Mouse (Mus musculus): Measurements from ENCODE around the gene Spryd3. TPM values are rescaled to one million over a fixed set of nuclear protein-coding genes. Genes with fewer than 3 reads are reported as not detected.

Gene Spryd3
- 12.0 and 12.1 TPM in 2 replicates for polyA plus RNA-seq (2014; fragmentation: Nextera tagmentation; extraction: Ambion mirVana)

DNA sequence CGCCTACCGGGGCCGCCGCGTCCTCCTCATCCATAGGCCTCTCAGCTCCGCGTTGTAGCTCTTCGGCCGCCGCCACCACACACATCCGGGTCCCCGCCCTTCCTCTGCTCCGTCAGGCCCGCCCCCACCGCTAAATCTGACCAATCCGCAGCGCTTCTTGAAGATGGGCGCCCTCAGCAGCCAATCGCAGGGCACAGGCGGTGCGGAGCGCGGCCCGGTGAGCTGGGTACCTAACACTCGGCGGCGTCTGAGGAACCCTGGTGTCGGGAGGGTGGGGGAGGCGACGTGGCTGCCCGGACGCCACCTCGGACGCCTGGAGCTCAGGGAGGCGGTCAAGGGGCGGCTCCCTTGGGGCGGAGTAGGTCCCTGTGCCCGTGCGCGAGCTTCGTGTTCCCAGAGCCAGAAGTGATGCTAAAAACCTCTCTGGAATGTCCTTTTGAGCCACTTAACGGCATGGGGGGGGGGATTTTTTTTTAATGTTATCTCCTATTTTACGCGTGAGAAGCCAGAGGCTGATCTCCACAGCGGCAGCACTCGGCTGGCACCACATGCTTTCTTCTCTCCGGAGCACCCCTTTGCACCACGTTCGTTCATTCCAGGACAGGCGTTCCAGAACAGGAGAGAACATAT lies at the start of gene Spryd3:
TSS of gene Spryd3 (minus strand) at position 106 of the 630 bp plus-strand sequence.
- ATAC-seq (replicated peaks; ENCODE audit: low FRiP score) = peak; percentile 99
- no peaks in the 10 kb centered on the region for H3K27me3 ChIP-seq (ENCODE audit: control insufficient read depth, insufficient read depth, low read length)
- peak within 1 kb of the TSS; percentile 46; the same call in 1 of the 2 replicates for H3K27ac ChIP-seq (ENCODE audit: low read depth, low read length)
- no peaks in the 10 kb centered on the region for H3K36me3 ChIP-seq (ENCODE audit: control insufficient read depth, insufficient read depth, low read length)
- WGBS = under 1% methylated on average over 50 of the region's 50 CpGs
- peak; percentile 99 for DNase-seq (ENCODE audit: low spot score)
- H3K9ac ChIP-seq (ENCODE audit: low read length) = peak within 1 kb of the TSS; percentile 89
- peaks cover 5% of the 10 kb centered on the region; the same call in 1 of the 2 replicates for H3K4me1 ChIP-seq (replicated peaks; ENCODE audit: control insufficient read depth, insufficient read depth, low read length)
- H3K9me3 ChIP-seq (ENCODE audit: control insufficient read depth, low read length) = no peaks in the 10 kb centered on the region
- peak within 1 kb of the TSS; percentile 87 for H3K4me3 ChIP-seq (ENCODE audit: low read depth, low read length)
- peak within 1 kb of the TSS; percentile 75 for H3K4me2 ChIP-seq (ENCODE audit: low read depth, low read length, severe bottlenecking)

DNA sequence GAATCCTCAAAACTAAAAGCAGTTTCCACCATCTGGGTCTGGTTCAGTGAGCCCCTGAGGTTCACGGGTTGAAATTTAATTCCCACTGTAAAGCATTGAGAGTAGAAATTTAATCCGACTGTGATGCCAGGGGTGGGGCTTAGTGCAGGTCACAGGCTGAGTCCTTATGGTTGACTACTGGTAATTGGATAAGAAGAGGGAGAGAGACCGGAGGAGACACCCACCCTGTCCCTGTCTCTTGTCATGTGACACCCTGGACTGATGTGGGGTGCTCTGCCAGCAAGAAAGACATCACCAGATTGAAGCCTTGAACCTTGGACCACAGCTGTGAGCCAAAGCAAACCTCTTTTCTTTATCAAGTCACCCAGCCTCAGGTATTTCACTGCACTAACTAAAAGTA lies 47.0 kb upstream of the Spryd3 start:
- Histone ChIP-seq H3K9ac (ENCODE audit: low read length) (no peak overlapping the region), H3K36me3 (ENCODE audit: control insufficient read depth, insufficient read depth, low read length) (no peaks in the 10 kb centered on the region), H3K4me1 (replicated peaks; ENCODE audit: control insufficient read depth, insufficient read depth, low read length) (no peaks in the 10 kb centered on the region), H3K27me3 (ENCODE audit: control insufficient read depth, insufficient read depth, low read length) (no peaks in the 10 kb centered on the region), H3K27ac (ENCODE audit: low read depth, low read length) (no peak overlapping the region), H3K9me3 (ENCODE audit: control insufficient read depth, low read length) (no peaks in the 10 kb centered on the region), H3K4me3 (ENCODE audit: low read depth, low read length) (no peak overlapping the region), H3K4me2 (ENCODE audit: low read depth, low read length, severe bottlenecking) (no peak overlapping the region)
- WGBS = 87% methylated on average over 3 of the region's 3 CpGs
- no peak for DNase-seq (ENCODE audit: low spot score)
- ATAC-seq (replicated peaks; ENCODE audit: low FRiP score) = no peak

DNA sequence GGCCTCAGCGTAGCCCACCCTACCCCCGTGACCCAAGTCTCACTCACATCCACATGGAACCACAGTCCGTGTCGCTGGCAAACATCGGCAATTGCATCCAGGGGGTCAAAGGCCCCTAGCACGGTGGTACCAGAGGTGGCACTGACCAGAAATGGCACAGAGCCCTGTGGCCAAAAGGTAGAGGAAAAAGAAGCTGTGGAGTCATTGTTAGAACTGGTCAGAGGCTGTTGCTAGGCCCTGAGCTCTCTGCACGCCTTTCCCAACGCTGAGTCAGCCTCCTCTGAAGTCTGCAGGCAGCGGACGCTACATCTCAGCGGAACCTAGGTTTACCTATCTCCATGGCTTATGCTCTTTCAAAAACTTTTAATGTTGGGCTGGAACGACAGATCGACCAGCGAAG lies 43.9 kb upstream of the Spryd3 start:
- DNase-seq (ENCODE audit: low spot score) = no peak
- WGBS = 92% methylated on average over 14 of the region's 14 CpGs
- Histone ChIP-seq H3K9ac (ENCODE audit: low read length) (no peak overlapping the region), H3K4me2 (ENCODE audit: low read depth, low read length, severe bottlenecking) (no peak overlapping the region), H3K4me1 (replicated peaks; ENCODE audit: control insufficient read depth, insufficient read depth, low read length) (no peaks in the 10 kb centered on the region), H3K36me3 (ENCODE audit: control insufficient read depth, insufficient read depth, low read length) (no peaks in the 10 kb centered on the region), H3K27me3 (ENCODE audit: control insufficient read depth, insufficient read depth, low read length) (no peaks in the 10 kb centered on the region), H3K4me3 (ENCODE audit: low read depth, low read length) (no peak overlapping the region), H3K27ac (ENCODE audit: low read depth, low read length) (no peak overlapping the region), H3K9me3 (ENCODE audit: control insufficient read depth, low read length) (no peaks in the 10 kb centered on the region)
- ATAC-seq (replicated peaks; ENCODE audit: low FRiP score) = no peak

DNA sequence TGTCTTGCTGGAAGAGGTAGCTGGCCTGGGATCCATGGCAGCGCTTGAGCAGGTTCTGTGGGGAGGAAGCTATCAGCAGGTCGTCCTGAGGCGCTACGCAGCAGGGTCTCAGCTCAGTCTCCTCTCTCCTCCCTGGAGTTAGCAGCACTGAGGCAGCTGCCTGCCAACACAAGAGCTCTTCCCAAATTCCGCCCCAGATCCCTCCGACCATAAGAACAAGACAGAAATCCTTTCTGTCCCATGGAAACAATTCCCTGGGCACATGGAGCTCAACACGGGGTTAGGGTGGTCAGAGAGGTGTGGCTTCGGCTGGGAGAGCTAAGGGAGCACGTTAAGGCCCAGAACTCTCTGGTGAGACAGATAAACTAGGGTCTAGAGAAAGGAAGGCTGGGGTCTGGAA lies 43.1 kb upstream of the Spryd3 start:
- DNase-seq (ENCODE audit: low spot score) (no peak), ATAC-seq (replicated peaks; ENCODE audit: low FRiP score) (no peak)
- Histone ChIP-seq H3K9ac (ENCODE audit: low read length) (no peak overlapping the region), H3K4me3 (ENCODE audit: low read depth, low read length) (no peak overlapping the region), H3K36me3 (ENCODE audit: control insufficient read depth, insufficient read depth, low read length) (no peaks in the 10 kb centered on the region), H3K9me3 (ENCODE audit: control insufficient read depth, low read length) (no peaks in the 10 kb centered on the region), H3K27ac (ENCODE audit: low read depth, low read length) (no peak overlapping the region), H3K27me3 (ENCODE audit: control insufficient read depth, insufficient read depth, low read length) (no peaks in the 10 kb centered on the region), H3K4me2 (ENCODE audit: low read depth, low read length, severe bottlenecking) (no peak overlapping the region), H3K4me1 (replicated peaks; ENCODE audit: control insufficient read depth, insufficient read depth, low read length) (no peaks in the 10 kb centered on the region)
- 74% methylated on average over 9 of the region's 9 CpGs for WGBS

DNA sequence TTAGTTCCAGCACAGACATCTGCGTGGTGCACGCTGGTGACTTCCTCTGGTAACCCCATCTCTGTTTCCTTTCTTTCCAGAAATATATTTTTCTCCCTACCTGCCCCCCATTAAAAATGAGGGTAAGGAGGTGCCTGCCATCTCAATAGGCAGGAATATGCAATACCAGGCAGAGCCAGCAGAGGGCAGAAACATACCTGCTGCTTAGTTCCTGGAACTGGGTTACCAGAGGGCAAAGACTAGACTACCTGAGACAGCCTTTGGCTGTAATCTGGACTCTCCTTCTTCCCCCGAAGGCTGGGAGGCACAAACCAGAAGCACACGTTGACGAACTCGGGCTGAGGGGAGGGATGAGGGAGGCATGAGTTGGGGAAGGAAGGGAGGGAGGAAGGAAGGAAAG lies 42.2 kb upstream of the Spryd3 start:
- Histone ChIP-seq H3K36me3 (ENCODE audit: control insufficient read depth, insufficient read depth, low read length) (no peaks in the 10 kb centered on the region), H3K9ac (ENCODE audit: low read length) (no peak overlapping the region), H3K4me1 (replicated peaks; ENCODE audit: control insufficient read depth, insufficient read depth, low read length) (no peaks in the 10 kb centered on the region), H3K9me3 (ENCODE audit: control insufficient read depth, low read length) (no peaks in the 10 kb centered on the region), H3K27me3 (ENCODE audit: control insufficient read depth, insufficient read depth, low read length) (no peaks in the 10 kb centered on the region), H3K4me3 (ENCODE audit: low read depth, low read length) (no peak overlapping the region), H3K27ac (ENCODE audit: low read depth, low read length) (no peak overlapping the region), H3K4me2 (ENCODE audit: low read depth, low read length, severe bottlenecking) (no peak overlapping the region)
- WGBS = 15% methylated on average over 6 of the region's 6 CpGs
- DNase-seq (ENCODE audit: low spot score) (peak; percentile 79), ATAC-seq (replicated peaks; ENCODE audit: low FRiP score) (no peak)

DNA sequence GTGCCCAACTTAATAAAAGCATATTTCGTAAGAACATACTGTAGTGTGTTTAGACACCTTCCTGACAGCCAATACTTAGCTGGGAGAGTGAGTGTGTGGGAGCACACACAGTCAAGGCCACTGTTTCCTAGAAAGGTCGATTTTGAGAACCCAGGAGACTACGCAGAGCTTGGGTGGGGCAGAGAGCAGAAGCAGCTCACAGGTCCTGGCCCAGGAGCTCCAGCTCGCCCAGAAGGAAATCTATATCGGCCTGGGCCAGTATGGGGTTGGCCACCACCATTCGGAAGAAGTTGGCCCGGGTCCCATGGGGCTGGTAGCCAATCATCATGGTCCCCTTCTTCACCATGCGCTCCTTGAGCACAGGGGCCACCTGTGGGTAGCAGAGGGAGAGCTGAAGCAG lies 41.4 kb upstream of the Spryd3 start:
- Histone ChIP-seq H3K27ac (ENCODE audit: low read depth, low read length) (no peak overlapping the region), H3K4me1 (replicated peaks; ENCODE audit: control insufficient read depth, insufficient read depth, low read length) (no peaks in the 10 kb centered on the region), H3K4me2 (ENCODE audit: low read depth, low read length, severe bottlenecking) (no peak overlapping the region), H3K9ac (ENCODE audit: low read length) (no peak overlapping the region), H3K27me3 (ENCODE audit: control insufficient read depth, insufficient read depth, low read length) (no peaks in the 10 kb centered on the region), H3K36me3 (ENCODE audit: control insufficient read depth, insufficient read depth, low read length) (no peaks in the 10 kb centered on the region), H3K4me3 (ENCODE audit: low read depth, low read length) (no peak overlapping the region), H3K9me3 (ENCODE audit: control insufficient read depth, low read length) (no peaks in the 10 kb centered on the region)
- 89% methylated on average over 8 of the region's 8 CpGs for WGBS
- ATAC-seq (replicated peaks; ENCODE audit: low FRiP score) (no peak), DNase-seq (ENCODE audit: low spot score) (no peak)

DNA sequence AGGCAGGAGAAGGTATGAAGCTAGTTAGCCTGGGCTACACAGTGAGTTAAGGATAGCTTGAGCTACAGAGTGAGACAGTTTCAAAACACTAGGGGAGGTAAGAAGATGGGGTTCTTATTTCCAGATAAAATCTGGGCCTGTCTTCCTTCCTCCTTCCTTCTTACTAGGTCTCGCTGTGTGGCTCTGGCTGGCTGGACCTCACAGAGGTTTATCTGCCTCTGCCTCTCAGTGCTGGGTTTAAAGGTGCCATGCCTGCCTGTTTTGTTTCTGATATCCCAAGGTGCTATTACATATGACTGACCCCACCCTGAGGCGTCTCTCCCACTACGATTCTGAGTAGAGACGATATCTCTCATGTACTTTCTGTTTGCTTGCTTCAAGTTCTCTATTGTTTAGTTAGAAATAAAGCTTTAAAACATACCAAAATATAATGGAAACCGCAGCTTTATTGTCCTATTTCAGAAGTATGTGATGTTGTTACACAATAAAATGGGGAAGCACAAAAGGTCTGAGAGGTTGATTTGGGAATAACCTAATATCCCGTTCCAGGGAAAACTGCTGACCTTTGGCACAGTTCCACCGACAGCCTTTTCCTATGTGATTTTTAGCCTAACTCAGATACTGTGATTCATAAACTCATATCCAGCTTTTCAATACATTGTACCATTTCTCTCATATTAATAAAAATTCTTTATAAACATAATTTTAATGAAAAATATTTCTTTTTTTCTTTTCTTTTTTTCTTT lies 40.7 kb upstream of the Spryd3 start:
- DNase-seq (ENCODE audit: low spot score) (no peak), ATAC-seq (replicated peaks; ENCODE audit: low FRiP score) (no peak)
- no peak overlapping the region for H3K9ac ChIP-seq (ENCODE audit: low read length)
- H3K4me3 ChIP-seq (ENCODE audit: low read depth, low read length) = no peak overlapping the region
- H3K9me3 ChIP-seq (ENCODE audit: control insufficient read depth, low read length) = no peaks in the 10 kb centered on the region
- H3K4me1 ChIP-seq (replicated peaks; ENCODE audit: control insufficient read depth, insufficient read depth, low read length) = no peaks in the 10 kb centered on the region
- WGBS = 89% methylated on average over 7 of the region's 7 CpGs
- H3K27ac ChIP-seq (ENCODE audit: low read depth, low read length) = no peak overlapping the region
- H3K27me3 ChIP-seq (ENCODE audit: control insufficient read depth, insufficient read depth, low read length) = no peaks in the 10 kb centered on the region
- no peak overlapping the region for H3K4me2 ChIP-seq (ENCODE audit: low read depth, low read length, severe bottlenecking)
- H3K36me3 ChIP-seq (ENCODE audit: control insufficient read depth, insufficient read depth, low read length) = no peaks in the 10 kb centered on the region

DNA sequence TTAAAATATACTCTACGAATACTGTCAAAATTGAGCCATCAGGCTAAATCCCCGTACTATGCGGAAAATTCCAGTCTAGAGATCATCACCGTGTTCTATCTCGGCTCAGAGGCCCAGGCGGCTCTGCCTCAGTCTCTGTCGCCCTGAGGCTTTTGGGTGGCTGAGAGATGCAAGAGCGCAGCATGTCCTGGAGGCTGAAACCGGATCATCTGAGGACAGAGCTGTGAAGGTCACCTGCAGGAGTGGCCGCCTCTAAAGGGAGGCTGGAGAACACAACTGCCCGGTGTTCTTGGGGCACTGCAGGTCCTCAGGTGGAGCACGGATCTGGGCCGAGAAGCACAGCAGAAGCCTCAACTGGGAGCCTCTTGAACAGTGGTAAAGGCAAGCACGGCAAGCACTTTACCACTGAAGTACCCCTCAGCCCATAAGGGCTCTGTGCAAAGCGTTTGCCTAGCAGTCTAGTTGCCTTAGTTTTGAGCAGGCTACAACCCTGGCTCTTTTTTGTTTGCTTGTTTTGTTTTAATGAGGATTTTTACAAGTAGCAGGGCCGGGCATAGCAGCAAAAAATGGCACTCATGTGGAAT lies 39.8 kb upstream of the Spryd3 start:
- no peak overlapping the region for H3K4me3 ChIP-seq (ENCODE audit: low read depth, low read length)
- WGBS = 89% methylated on average over 16 of the region's 16 CpGs
- no peaks in the 10 kb centered on the region for H3K4me1 ChIP-seq (replicated peaks; ENCODE audit: control insufficient read depth, insufficient read depth, low read length)
- DNase-seq (ENCODE audit: low spot score) (no peak), ATAC-seq (replicated peaks; ENCODE audit: low FRiP score) (no peak)
- H3K27ac ChIP-seq (ENCODE audit: low read depth, low read length) = no peak overlapping the region
- no peaks in the 10 kb centered on the region for H3K27me3 ChIP-seq (ENCODE audit: control insufficient read depth, insufficient read depth, low read length)
- no peaks in the 10 kb centered on the region for H3K36me3 ChIP-seq (ENCODE audit: control insufficient read depth, insufficient read depth, low read length)
- no peaks in the 10 kb centered on the region for H3K9me3 ChIP-seq (ENCODE audit: control insufficient read depth, low read length)
- H3K4me2 ChIP-seq (ENCODE audit: low read depth, low read length, severe bottlenecking) = no peak overlapping the region
- no peak overlapping the region for H3K9ac ChIP-seq (ENCODE audit: low read length)
